Mouse (Mus musculus) adrenal gland, postnatal 25 days (tissue): ENCODE results near the gene Efcab5. TPM values are rescaled to one million over a fixed set of nuclear protein-coding genes. Genes with fewer than 3 reads are reported as not detected.
"Not testable (repeated sequence)": the region's sequence is repeated elsewhere in the genome, so short reads cannot be mapped to it uniquely, and the experiment has no call there.

ENCODE experiments used
- DNase-seq: peaks from one replicate; pipeline ENCODE4 v3.0.0; 2021; ENCODE audit warnings: mixed read lengths
- microRNA-seq, 2 experiments: library from miRNA; unstranded; fragments of <30 nt; microRNA quantifications; one replicate each; pipeline ENCODE4 v1.2.0; 2021
- total RNA-seq: library from RNA; stranded (reverse); gene quantifications from 2 replicates; pipeline ENCODE4 v1.2.3, GENCODE M21; 2021

Gene Efcab5
- total RNA-seq, 1 experiment from 2014 or later: 0.21 TPM

DNA sequence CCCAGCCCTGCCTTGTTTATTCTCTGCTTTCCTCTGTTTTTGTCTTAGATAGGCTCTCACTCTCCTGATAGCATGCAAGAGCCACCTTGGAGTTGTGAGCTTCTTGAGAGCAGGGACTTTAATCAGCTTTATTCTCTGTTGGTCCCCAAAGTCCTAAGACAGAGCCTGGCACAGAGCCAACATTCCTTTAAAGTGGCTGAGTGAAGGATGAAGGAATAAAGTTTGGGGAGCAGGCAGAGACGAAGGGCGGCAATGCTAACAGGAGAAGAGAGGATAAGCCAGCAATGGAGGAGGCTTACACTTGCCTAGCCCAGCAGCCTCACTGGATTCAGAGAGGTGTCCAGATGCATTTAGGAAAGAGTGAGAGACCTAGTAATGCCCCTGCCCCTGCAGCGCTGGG lies 92.2 kb downstream of the Efcab5 start:
- DNase-seq: no peak

DNA sequence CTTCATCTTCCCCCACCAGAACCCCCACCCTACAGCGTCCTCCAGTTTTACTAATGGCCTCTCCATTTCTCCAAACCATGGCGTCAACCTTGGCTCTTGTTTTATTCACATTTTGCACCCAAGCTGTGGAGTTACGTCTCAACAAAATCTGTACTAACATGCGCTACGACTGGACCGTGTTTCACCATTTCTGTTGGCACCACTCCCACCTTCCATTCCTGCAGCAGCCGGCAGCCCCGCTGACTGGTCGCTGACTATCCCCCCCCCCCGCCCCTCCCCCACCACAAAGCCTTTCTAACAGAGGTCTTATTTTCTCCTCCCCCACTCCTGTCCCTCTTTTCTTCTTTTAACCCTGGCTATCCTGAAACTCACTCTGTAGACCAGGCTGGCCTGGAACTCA lies 93.6 kb downstream of the Efcab5 start:
- DNase-seq: no peak

DNA sequence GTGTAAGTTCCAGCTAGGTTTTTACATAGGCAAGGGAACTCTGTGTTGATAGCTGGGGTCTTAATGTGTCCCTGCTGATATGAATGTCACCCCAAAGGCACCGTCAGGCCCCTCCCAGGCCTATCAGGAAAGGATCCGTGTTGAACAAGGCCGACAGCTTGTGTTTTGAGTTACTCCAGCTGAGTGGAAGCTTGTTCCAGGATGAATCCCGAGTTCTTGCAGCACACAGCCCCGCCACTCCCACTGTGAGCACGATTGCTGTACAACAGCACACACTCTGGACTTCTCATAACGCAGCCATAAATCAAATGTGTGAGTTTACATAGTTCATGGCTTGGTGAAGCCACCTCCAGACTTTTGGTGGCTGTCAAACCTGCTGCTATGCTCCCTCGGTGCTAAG lies 94.6 kb downstream of the Efcab5 start:
- DNase-seq: no peak

DNA sequence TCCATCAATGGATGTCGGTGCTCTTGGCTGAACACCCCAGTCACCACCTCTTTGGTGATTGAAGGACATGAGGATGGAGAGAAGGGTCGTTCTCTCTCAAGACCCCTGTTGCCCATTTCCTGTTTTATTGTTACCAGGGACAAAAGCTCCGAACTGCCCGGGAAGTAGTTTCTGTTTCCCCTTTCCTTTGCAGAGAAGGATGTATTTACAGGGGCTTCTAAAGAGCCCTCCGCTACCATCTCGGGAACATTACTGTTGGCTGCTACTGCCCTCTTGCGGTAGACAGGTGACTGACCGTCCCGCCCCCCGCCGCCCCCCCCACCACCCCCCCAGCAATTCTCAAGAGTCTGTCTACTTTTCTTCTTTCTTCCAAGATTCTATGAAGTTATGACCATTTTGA lies 95.6 kb downstream of the Efcab5 start:
- peak; percentile 38 for DNase-seq

DNA sequence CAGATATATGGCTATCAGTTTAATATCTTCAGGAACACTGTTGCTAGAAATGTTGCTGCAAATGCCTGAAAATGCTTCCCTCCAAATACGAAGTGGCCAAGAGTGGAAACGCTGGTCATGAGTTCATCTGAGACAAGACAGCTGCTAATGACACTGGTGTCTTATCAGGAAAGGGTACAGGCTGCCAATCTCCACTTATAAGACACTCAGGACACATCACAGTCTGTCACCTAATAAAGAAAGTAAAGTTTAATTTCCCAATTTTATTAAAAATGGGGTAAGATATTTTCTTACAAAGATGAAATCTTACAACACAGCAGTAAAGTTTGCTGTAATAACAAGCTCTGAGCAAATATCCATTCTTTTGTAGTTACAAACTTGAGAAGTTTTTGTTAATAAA lies 99.6 kb downstream of the Efcab5 start:
- DNase-seq: no peak

DNA sequence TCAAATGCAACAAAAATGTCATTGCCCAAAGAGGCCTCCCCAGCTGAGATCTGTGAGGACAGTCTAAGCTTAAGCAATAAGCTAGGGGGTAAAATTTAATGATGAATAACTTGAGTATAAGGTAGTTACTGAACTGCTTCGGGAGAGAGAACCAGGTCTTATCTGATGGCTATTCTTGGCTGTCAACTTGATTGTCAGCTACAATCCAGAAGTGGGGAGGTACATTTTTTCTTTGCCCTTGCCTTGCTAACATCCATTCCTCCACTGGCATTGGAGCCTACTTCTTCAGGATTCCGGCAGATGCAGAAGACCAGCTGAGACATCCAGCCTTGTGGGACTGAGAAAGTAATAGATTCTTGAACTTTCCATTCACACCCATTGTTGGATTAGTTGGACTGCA lies 101.8 kb downstream of the Efcab5 start:
- DNase-seq: no peak

DNA sequence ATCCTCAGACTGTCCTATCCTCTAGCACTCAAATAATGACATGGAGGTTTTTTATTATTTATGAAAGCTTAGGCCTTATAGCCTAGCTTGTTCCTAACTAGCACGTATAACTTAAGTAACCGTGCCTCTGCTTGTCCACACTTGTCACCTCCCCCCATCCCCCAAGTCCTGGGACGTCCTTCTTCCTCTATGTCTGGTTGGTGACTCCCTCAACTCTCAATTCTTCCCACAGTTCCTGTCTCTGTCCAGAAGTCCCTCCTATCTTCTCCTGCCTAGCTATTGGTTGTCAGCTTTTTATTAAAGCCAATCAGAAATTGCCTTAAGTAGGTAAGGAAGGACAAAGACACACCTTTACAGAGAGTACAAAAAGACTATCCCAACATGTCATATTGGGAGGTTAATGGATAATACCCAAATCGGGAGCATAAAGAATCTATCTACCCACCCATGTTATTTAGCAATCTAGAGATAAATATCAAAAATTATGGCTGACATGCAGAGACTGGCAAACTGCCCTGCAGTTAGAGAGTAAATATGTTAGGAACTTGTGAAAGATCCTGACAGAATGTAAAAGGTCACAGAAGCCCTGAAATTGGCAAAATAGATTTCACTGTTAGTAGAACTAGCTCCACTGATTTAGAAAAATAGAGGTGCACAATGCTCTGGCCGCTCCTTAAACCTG lies 104.6 kb downstream of the Efcab5 start:
- no peak for DNase-seq

DNA sequence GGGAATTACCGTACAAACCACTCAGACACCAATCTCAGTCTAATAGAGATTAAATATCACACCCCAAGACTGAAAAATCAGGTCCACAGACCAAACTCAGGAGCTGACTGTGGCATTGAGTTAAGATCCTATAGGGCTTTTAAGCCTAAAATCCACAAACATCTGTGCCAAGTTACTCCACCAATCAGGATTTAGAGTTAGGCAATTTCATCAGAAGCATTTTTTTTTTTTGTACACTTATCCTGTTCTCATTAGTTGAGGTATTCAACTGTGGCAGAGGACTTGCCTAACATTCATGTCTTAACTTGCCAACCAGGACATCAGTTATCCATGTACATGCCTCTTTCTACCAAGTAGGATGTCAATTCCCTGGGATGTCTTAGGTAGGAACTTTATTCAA lies 109.4 kb downstream of the Efcab5 start:
- DNase-seq: no peak

DNA sequence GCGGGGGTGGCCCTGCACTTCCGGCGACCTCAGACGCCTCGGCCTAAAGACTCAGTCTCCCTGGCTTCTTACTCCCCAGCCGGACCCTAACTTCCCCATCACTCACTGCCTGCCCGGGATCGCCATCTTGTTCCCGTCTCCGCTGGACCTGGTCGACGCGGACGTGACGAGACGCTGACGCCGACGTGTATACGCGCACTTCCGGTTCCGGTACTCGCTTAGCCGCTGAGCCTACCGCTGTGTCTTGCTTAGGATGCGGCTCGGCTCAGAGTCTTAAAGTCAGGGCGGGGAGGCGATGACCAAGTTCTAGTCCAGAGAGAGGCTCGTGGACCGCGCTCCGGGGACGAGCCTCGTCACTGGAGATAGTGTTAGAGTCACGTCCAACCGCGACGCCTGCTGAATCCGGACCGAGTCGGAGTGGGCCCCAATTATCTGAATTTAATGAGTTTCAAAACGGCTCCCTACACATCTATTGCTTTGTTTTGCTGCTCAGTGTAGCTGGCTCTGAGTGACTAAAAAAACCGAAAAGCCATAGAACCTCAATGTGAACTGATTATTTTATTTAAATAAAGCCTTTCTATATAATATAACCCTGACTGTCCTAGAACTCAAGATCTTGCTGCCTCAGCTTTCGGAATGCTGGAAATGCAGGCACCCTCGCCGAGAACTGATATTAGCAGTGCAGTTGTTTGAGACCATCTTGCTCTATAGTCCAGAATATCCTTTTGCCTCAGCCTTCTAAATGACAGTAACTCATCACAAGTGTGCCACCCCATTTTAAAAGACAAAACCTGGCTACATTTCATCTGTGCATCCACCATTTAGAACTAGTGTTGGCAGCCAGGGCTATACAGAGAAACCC lies 110.3 kb downstream of the Efcab5 start, which contains the start of gene Nsrp1:
Nsrp1 (minus strand) TSS at position 163 of the 862 bp plus-strand sequence.
- DNase-seq: peak; percentile 91

DNA sequence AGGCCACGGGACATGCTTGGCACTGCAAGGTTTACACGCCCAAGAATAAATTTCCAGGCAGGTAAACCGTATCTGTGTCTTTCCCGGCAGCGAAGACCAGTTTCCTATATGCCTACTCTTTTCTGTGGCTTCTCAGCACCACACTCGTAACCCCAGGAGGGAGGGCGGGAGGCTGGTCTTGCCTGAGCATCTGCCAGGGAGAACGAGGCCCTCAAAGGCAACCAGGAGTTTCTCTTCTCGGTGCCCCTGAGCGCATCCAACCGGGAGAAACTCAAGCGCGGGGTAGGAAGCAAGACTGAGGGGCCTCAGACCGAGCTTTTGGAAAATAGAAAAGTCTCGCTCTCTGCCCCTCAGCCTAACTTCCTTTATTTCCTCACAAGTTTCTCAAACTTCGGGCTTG lies 111.0 kb downstream of the Efcab5 start:
- DNase-seq: peak; percentile 9

DNA sequence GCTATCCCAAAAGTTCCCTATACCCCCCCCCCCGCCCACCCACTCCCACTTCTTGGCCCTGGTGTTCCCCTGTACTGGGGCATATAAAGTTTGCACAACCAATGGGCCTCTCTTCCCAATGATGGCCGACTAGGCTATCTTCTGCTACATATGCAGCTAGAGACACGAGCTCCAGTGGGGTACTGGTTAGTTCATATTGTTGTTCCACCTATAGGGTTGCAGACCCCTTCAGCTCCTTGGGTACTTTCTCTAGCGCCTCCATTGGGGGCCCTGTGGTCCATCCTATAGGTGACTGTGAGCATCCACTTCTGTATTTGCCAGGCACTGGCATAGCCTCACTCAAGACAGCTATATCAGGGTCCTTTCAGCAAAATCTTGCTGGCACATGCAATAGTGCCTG lies 111.4 kb downstream of the Efcab5 start:
- not testable (repeated sequence) for DNase-seq

DNA sequence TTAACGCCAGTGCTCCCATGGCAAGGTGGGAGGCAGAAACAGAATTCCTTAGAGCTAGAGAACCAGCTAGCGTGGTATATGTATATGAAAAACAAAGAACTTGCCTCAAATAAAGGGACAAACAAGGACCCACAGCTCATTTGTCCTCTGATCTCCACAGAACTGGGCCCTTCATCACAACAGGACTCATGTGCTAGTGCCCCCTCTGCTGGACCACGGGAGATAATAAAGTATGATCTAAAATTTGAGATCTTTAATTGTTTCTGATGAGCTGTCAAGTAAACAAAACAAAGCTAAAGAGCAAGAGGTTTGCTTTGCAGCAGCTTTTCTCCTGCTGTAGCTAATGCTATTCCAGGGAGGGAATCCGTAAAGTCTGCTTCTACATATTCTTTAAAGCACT lies 118.0 kb downstream of the Efcab5 start:
- DNase-seq: peak; percentile 15

DNA sequence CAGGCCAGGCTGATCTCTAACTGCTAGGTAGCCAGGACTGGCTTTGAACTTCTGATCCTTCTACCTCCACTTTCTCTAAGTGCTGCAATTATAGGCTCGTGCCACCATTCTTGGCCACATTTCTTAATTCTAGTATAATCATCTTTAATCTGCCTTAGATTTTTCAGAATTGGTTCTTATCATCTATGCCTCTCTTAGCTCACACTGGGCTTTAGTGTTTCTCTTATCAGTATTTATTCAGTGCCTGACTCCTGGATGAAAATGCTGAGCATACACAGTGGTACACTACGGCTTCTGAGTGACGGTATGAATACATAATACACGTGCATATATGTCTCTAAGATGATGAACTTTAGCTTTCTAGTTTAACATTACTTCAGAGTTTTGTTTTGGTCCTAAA lies 119.9 kb downstream of the Efcab5 start:
- DNase-seq: no peak

DNA sequence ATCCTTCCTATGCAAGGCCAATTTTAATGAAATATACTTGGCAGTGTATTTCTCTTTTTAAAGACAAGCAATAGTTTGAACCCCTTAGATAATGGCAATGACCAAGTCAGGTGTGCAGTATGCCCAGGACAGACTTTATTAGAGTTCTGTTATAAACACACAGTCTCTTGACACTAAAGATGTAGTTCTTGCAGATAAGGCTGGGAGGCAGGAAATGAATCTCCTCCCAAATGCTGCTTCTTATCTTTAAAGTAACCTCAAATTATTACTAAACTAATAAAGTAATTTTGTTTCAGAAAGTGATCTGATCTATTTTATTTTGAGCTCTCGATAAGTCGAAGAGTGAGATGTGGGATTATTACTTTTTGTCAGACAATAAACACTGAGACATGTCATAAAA lies 125.4 kb downstream of the Efcab5 start:
- DNase-seq: no peak

DNA sequence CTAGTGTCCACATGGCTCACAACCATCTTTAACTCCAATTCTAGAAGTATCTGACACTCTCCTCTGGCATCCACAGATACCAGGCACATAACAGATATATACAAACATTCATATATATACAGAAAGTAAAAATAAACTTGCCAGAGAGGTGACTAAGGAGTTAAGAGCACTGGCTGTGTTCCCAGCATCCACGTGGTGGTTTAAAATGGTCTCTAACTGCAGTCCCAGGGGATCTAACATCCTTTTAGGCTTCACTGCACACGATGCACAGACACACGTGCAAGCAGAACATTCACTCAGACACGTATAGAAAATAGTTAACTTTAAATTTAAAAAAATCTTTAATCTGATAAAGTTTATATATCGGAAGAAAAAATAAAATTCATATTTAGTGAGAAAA lies 126.8 kb downstream of the Efcab5 start:
- DNase-seq: no peak

DNA sequence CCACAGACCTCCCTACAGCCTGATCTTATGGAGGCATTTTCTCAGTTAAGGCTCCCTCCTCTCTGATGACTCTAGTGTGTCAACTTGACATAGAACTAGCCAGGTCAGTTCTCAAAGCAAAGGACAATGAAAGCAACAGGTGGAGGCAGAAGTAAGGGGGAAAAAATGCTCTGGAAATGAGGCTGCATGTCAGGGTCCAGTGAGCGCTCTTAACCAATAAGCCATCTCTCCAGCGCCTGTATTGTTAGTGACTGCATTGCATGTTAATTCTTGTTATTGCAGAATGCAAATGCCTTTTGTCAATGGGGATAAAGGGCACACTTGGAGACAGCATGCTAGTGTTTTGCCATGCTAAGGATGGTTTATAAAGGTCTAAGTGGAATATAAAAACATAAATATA lies 146.0 kb downstream of the Efcab5 start:
- DNase-seq: no peak

DNA sequence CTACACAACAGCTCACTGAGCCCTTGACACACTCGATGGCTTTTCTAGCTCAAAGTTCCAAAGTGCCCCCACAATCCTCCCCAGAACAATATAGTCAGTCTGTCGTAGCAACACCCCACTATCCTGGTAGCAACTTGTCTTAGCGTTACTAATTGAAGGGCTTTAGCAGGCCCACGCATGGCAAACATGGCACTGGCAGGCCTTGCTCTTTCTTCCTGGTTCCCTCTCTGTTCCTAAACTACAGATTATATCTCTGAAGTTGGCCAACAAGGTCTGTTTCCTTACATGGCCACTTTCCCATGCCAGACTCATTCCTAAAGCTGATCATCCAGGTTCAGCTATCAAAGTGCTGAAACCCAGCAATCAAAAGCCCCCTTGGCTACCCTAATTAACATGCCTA lies 146.9 kb downstream of the Efcab5 start:
- DNase-seq: no peak

Small RNA genes within 50 kb of the gene (microRNA-seq; reads per million reads assigned to microRNA genes)
- gene Mir423: 1,906 to 3,461 reads per million in 2 experiments

Other genes with a start within 250 kb of the Efcab5 start
- 30.9 and 47.0 TPM in 2 replicates for gene Slc6a4, start 190.4 kb downstream of the Efcab5 start, total RNA-seq
- 27.9 and 28.7 TPM in 2 replicates for gene Nsrp1, start 110.5 kb downstream of the Efcab5 start, total RNA-seq
- 17.5 and 19.8 TPM in 2 replicates for gene Ssh2, start 27.3 kb upstream of the Efcab5 start, total RNA-seq